ENCODE assay signal across 11 mouse cellular contexts in genomic region chr7:135571951-135572559, GRCm38 (mm10). TPM values are rescaled to one million over a fixed set of nuclear protein-coding genes. Genes with fewer than 3 reads are reported as not detected.
DNase-seq lines count a peak whose midpoint lies in the region; ATAC-seq and TF ChIP-seq lines count a peak whose summit lies in the region.
"Had no signal": no experiment of that assay in that cellular context is flagged by ENCODE, and none has a peak within 500 bp of the region (broad histone marks: within the 10 kb centered on the region; RNA-seq: fewer than 3 reads in every experiment).

No protein-coding gene starts in this region.

- WGBS in heart, embryonic 11.5 days (ENCODE audit: insufficient replicate concordance), result 63% methylated on average over 10 of the region's 10 CpGs
- WGBS in liver, embryonic 12.5 days (ENCODE audit: insufficient replicate concordance), result 68% methylated on average over 10 of the region's 10 CpGs
- 94% methylated on average over 10 of the region's 10 CpGs for WGBS in thymus, adult 2 months

- no peaks in the 10 kb centered on the region for H3K36me3 ChIP-seq in heart, embryonic 11.5 days (ENCODE audit: control insufficient read depth, insufficient read depth, low read length)
- no peaks in the 10 kb centered on the region for H3K36me3 ChIP-seq in liver, embryonic 12.5 days
- H3K36me3 ChIP-seq in thymus, adult 2 months (ENCODE audit: control insufficient read depth, insufficient read depth, low read length), result no peaks in the 10 kb centered on the region
- H3K36me3 ChIP-seq: heart, embryonic 13.5 days had no signal

- H3K27ac ChIP-seq in heart, embryonic 11.5 days (ENCODE audit: low read depth, low read length), result no peak overlapping the region
- no peak overlapping the region for H3K27ac ChIP-seq in liver, embryonic 12.5 days
- H3K27ac ChIP-seq in thymus, adult 2 months (ENCODE audit: control insufficient read depth, insufficient read depth, low read length), result no peak overlapping the region
- H3K27ac ChIP-seq: heart, embryonic 13.5 days had no signal

- H3K27me3 ChIP-seq in heart, embryonic 11.5 days (ENCODE audit: control insufficient read depth, insufficient read depth, low read length), result no peaks in the 10 kb centered on the region
- H3K27me3 ChIP-seq in liver, embryonic 12.5 days (replicated peaks), result no peaks in the 10 kb centered on the region
- H3K27me3 ChIP-seq in thymus, adult 2 months (ENCODE audit: control insufficient read depth, insufficient read depth, low read length), result no peaks in the 10 kb centered on the region
- H3K27me3 ChIP-seq: heart, embryonic 13.5 days had no signal

- TF ChIP-seq CTCF in thymus, adult 2 months (IDR thresholded peaks at IDR 0.05; ENCODE audit: borderline replicate concordance, control insufficient read depth, extremely low read depth, insufficient read depth, low read length, poor library complexity), result no peak

- no peak overlapping the region for H3K9ac ChIP-seq in heart, embryonic 11.5 days (ENCODE audit: low read depth, low read length)
- no peak overlapping the region for H3K9ac ChIP-seq in liver, embryonic 12.5 days
- H3K9ac ChIP-seq: heart, embryonic 13.5 days had no signal

- H3K4me3 ChIP-seq in heart, embryonic 11.5 days (ENCODE audit: low read depth, low read length), result no peak overlapping the region
- H3K4me3 ChIP-seq in liver, embryonic 12.5 days, result no peak overlapping the region
- no peak overlapping the region for H3K4me3 ChIP-seq in thymus, adult 2 months (ENCODE audit: control insufficient read depth, insufficient read depth, low read length)
- H3K4me3 ChIP-seq: heart, embryonic 13.5 days had no signal

- DNase-seq in heart, adult 8-10 months (ENCODE audit: low spot score), result peak; percentile 38
- DNase-seq in cerebellum, adult 11-12 months, result peak; percentile 84
- peak; percentile 9 to 17 for DNase-seq in gastrocnemius, adult 8-10 months (ENCODE audit: low spot score in 2 of 2)
- DNase-seq in retina, postnatal 1 day, result peak; percentile 90
- no peak for DNase-seq in thymus, postnatal 36 days
- DNase-seq in thymus, adult 2 months, result no peak
- DNase-seq: layer of hippocampus, adult 9-11 months had no signal

- no peak for ATAC-seq in heart, embryonic 11.5 days (replicated peaks; ENCODE audit: insufficient number of reproducible peaks, low FRiP score, low TSS enrichment)
- ATAC-seq in liver, embryonic 12.5 days, result no peak
- ATAC-seq: CD4-positive, CD25-positive, alpha-beta regulatory T cell, adult 4 months had no signal

- H3K9me3 ChIP-seq in heart, embryonic 11.5 days (replicated peaks; ENCODE audit: control insufficient read depth, low read length), result no peaks in the 10 kb centered on the region
- no peaks in the 10 kb centered on the region for H3K9me3 ChIP-seq in liver, embryonic 12.5 days (replicated peaks)
- H3K9me3 ChIP-seq: heart, embryonic 13.5 days had no signal

- no peak overlapping the region for H3K4me2 ChIP-seq in heart, embryonic 11.5 days
- no peak overlapping the region for H3K4me2 ChIP-seq in liver, embryonic 12.5 days
- H3K4me2 ChIP-seq: heart, embryonic 13.5 days had no signal

- no peaks in the 10 kb centered on the region for H3K4me1 ChIP-seq in heart, embryonic 11.5 days (ENCODE audit: control insufficient read depth, insufficient read depth, low read length)
- H3K4me1 ChIP-seq in liver, embryonic 12.5 days, result peaks cover 44% of the 10 kb centered on the region
- H3K4me1 ChIP-seq in thymus, adult 2 months (replicated peaks; ENCODE audit: control insufficient read depth, insufficient read depth, low read length), result no peaks in the 10 kb centered on the region
- H3K4me1 ChIP-seq: heart, embryonic 13.5 days had no signal

- no peak for TF ChIP-seq POLR2A in thymus, adult 2 months (IDR thresholded peaks at IDR 0.05; ENCODE audit: control insufficient read depth, extremely low read depth, insufficient read depth, low read length, poor library complexity)

RNA-seq across cellular contexts. Expression of gene Ptpre, which starts 34.8 kb away (rescaled TPM):
- 1 to 10 TPM; 1.9 to 3.8 (median 2.5) TPM for total RNA-seq in heart, adult 8-10 months (2022)
- polyA plus RNA-seq in heart, embryonic 11.5 days (2014; fragmentation: Nextera tagmentation; extraction: Ambion mirVana), result 1.3 and 1.7 TPM in 2 replicates
- 1 to 10 TPM in 2 of 4 experiments, under 1 TPM in 2; 0.87 to 1.3 (median 1.0) TPM for total RNA-seq in gastrocnemius, adult 8-10 months (2022)
- 4.6 and 6.0 TPM in 2 replicates for polyA plus RNA-seq in liver, embryonic 12.5 days (2016; fragmentation: Nextera tagmentation; extraction: Ambion mirVana)
- 19.7 and 19.9 TPM in 2 replicates for polyA plus RNA-seq in thymus, adult 2 months (2012; rRNA removed)

RNA-seq across cellular contexts. Expression of gene Clrn3, which starts 43.6 kb away (rescaled TPM):
- total RNA-seq in heart, adult 8-10 months (2022), result under 1 TPM in 1 of 4 experiments, not detected in 3; 0.11 TPM
- polyA plus RNA-seq in heart, embryonic 11.5 days (2014; fragmentation: Nextera tagmentation; extraction: Ambion mirVana), result not detected in 2 replicates
- not detected for total RNA-seq in gastrocnemius, adult 8-10 months (2022)
- polyA plus RNA-seq in liver, embryonic 12.5 days (2016; fragmentation: Nextera tagmentation; extraction: Ambion mirVana), result not detected in 2 replicates
- polyA plus RNA-seq in thymus, adult 2 months (2012; rRNA removed), result 0.34 and 0.58 TPM in 2 replicates
- polyA plus RNA-seq: CD4-positive, CD25-positive, alpha-beta regulatory T cell, adult 4 months; heart, embryonic 13.5 days had no signal

Comparison
In these comparisons a context has a peak if more than half of its experiments do, and no peak if none do; other contexts are left out.
1. DNase-seq: peak in heart, adult 8-10 months (single experiment), cerebellum, adult 11-12 months (single experiment), gastrocnemius, adult 8-10 months (2 of 2) and retina, postnatal 1 day (single experiment); none in thymus, postnatal 36 days (0 of 2) and thymus, adult 2 months (single experiment).